28 mouse cellular contexts compared by ENCODE assay signal in genomic region chr8:87043016-87043415, GRCm38 (mm10).
"Had no signal": no experiment of that assay in that cellular context is flagged by ENCODE, and none has a peak within 500 bp of the region (broad histone marks: within the 10 kb centered on the region; RNA-seq: fewer than 3 reads in every experiment).

No protein-coding gene starts in this region.

- H3K9me3 ChIP-seq: embryonic facial prominence, embryonic 10.5 days; embryonic facial prominence, embryonic 12.5 days; embryonic facial prominence, embryonic 13.5 days; embryonic facial prominence, embryonic 15.5 days; forebrain, embryonic 10.5 days; forebrain, embryonic 12.5 days; forebrain, embryonic 13.5 days; forebrain, embryonic 15.5 days had no signal

- H3K27ac ChIP-seq: embryonic facial prominence, embryonic 10.5 days; embryonic facial prominence, embryonic 12.5 days; embryonic facial prominence, embryonic 13.5 days; embryonic facial prominence, embryonic 15.5 days; forebrain, embryonic 10.5 days; forebrain, embryonic 12.5 days; forebrain, embryonic 13.5 days; forebrain, embryonic 15.5 days; gastrocnemius, adult 2 months; heart, adult 2 months had no signal

- H3K27me3 ChIP-seq: forebrain, embryonic 15.5 days had no signal

- DNase-seq: cerebellum, adult 2 months; cerebellum, adult 8-10 months; cerebellum, adult 9-10 months; cerebellum, adult 9-11 months; cerebellum, postnatal 10 days; cerebellum, postnatal 14 days; cerebellum, postnatal 25 days; cerebellum, postnatal 36 days; embryo, embryonic 11 days; forebrain, postnatal 0 days; gastrocnemius, adult 2 months; gastrocnemius, postnatal 10 days; gastrocnemius, postnatal 14 days; gastrocnemius, postnatal 25 days; gastrocnemius, postnatal 36 days; heart, adult 18-20 months; heart, adult 2 months had no signal

- H3K36me3 ChIP-seq: embryonic facial prominence, embryonic 10.5 days; embryonic facial prominence, embryonic 12.5 days; embryonic facial prominence, embryonic 13.5 days; embryonic facial prominence, embryonic 15.5 days; forebrain, embryonic 10.5 days; forebrain, embryonic 12.5 days; forebrain, embryonic 15.5 days had no signal

- ATAC-seq: forebrain, embryonic 13.5 days; forebrain, embryonic 14.5 days; forebrain, embryonic 15.5 days; forebrain, embryonic 16.5 days; forebrain, postnatal 0 days had no signal

- H3K4me3 ChIP-seq: embryonic facial prominence, embryonic 10.5 days; embryonic facial prominence, embryonic 12.5 days; embryonic facial prominence, embryonic 13.5 days; embryonic facial prominence, embryonic 15.5 days; erythroblast, embryonic 14.5 days; forebrain, embryonic 10.5 days; forebrain, embryonic 12.5 days; forebrain, embryonic 13.5 days; forebrain, embryonic 15.5 days; gastrocnemius, adult 2 months; heart, adult 2 months had no signal

- H3K9ac ChIP-seq: embryonic facial prominence, embryonic 12.5 days; embryonic facial prominence, embryonic 13.5 days; embryonic facial prominence, embryonic 15.5 days; forebrain, embryonic 12.5 days; forebrain, embryonic 13.5 days; forebrain, embryonic 15.5 days; forebrain, postnatal 0 days had no signal

- H3K4me2 ChIP-seq: embryonic facial prominence, embryonic 12.5 days; embryonic facial prominence, embryonic 13.5 days; embryonic facial prominence, embryonic 15.5 days; forebrain, embryonic 12.5 days; forebrain, embryonic 13.5 days; forebrain, embryonic 15.5 days had no signal
